Mouse (Mus musculus): ENCODE results near the gene Spata2.

DNA sequence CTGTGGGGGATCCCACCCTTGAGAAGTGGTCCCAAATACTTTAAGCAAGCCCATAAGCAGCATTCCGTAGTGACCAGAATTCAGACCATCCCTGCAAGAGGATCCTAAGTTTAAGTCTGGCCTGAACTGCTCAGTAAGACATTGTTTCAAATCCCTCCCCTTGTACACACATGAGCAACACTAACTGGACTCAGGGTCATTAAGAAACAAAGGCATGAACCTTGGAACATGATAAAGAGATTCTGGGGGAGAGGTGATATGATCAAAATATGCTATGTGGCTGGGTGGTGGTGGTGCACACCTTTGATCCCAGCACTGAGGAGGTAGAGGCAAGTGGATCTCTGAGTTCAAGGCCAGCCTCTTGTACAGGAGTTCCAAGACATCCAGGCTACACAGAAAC lies 13.2 kb downstream of the Spata2 start:
- TF ChIP-seq CTCF (IDR thresholded peaks at IDR 0.05; ENCODE audit: borderline replicate concordance, control insufficient read depth, extremely low read depth, insufficient read depth, low read length, poor library complexity) (no peak), POLR2A (IDR thresholded peaks at IDR 0.05; ENCODE audit: control insufficient read depth, extremely low read depth, insufficient read depth, low read length, poor library complexity) (no peak)

Measured in thymus, adult 2 months (tissue).